Mouse (Mus musculus): ENCODE data around the gene Blmh. TPM values are rescaled to one million over a fixed set of nuclear protein-coding genes. Genes with fewer than 3 reads are reported as not detected.

Gene Blmh
- polyA plus RNA-seq (2012; rRNA removed): 12.5 and 16.4 TPM in 2 replicates

DNA sequence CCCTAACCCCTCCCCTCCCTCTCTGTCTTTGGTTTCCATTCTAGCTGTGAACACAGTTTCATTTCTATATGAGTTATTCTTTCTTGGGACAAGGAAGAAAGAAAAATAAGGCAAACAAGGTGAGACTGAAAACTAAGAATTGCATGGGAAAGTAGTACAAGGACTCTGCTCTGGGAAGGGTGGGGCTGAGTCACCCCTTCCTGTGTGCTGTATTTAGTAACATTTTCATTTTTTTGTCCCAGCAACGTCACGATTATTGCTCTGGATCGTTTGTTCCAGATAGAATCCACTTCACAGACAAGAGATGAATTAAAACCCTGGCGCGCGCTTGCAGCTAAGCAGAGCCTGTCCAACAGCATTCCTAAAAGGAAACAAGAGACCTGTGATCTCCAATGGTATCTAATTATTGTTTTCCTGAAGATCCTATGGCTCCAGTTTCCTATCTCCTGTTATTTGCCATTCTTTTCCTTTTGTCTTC, at the start of gene Blmh:
Gene Blmh (plus strand): TSS at position 51 of the 478 bp plus-strand sequence.

DNA sequence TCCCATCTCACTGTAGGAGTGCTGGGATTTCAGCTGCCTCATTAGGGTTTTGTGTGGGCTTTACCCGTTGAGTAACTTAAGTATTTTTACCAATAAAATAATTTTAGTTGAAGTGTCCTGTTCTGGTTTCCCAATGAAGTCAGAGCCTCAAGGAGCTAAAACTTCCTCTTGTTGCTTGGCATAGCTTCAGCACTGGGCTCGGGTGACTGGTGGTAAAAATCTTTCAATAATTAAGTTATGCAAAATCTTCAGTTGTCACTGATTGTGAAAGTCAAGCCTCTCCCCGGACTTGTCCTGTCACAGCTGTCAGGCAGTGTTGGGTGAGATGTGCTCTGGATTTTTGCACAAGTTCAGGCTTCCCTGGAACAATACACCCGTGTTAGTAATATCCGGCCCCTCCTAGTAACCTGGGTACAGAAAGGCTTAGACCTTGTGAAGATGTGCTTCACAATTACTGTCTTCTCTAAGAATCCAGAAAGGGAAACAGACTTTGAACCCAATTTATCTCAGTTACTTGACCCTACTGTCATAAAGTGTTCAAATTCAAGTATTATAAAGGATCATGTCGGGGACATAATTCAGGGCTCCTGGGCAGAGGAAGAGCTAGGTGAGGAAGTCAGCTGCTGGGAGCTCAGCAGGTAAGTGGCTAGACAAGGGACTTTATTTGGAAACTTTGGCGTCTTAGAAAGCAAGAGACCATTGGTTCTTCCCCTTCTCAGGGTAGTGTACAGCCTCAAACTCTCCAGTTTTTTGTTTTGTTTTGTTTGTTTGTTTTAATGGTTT, 22.8 kb upstream of the Blmh start, which contains the start of gene Tmigd1:
Gene Tmigd1 (plus strand): TSS at position 581 of the 783 bp plus-strand sequence.

DNA sequence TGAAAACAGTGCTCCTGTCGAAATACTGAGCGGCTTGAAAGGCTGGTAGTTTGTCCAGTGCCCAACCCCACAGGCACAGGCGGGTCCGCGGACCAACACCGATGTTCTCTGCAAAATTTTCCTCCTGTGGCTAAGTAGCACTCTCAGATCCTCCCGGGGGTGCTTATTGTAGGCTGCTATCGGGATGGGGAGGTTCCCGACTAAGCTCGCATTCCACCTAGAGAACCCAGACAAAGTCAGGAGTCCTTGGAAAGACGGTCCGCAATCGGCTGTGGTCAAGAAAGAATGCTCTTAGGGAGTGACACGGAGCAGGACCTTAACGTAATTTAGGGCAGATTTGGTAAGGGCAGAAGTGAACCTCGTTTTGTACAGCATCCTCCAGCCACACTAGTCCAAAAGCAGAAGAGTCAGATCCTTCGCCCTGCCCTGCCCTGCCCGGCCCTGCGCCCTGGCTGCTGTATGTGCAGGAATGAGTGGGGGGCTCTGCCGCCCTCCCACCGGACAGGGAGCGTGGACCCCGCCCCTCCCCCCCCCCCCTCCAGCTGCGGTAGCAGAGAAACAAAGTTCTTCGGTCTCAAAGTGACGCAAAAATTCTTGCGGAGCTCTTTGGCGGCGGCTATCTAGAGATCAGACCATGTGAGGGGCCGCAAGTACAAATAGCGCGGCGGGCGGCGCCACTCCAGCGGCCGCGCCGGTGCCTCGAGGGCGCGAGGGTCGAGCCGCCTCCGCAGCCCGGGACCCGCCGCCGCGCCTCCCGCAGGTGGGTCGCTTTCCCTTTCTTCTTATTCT, 73.5 kb downstream of the Blmh start, which contains the start of gene Slc6a4:
Gene Slc6a4 (plus strand): TSS at position 688 of the 789 bp plus-strand sequence.

Other genes with a start within 250 kb of the Blmh start
- 2.2 and 2.7 TPM in 2 replicates for gene Trarg1, start 245.0 kb upstream of the Blmh start, polyA plus RNA-seq (2012; rRNA removed)
- gene Gosr1, start 161.2 kb upstream of the Blmh start, polyA plus RNA-seq (2012; rRNA removed): 13.6 and 16.6 TPM in 2 replicates
- 40.9 and 56.5 TPM in 2 replicates for gene Cpd, start 77.8 kb upstream of the Blmh start, polyA plus RNA-seq (2012; rRNA removed)
- gene Tmigd1, start 22.6 kb upstream of the Blmh start, polyA plus RNA-seq (2012; rRNA removed): not detected in 2 replicates
- gene Slc6a4, start 73.8 kb downstream of the Blmh start, polyA plus RNA-seq (2012; rRNA removed): 6.0 and 6.8 TPM in 2 replicates
- gene Nsrp1, start 153.6 kb downstream of the Blmh start, polyA plus RNA-seq (2012; rRNA removed): 0.70 and 0.84 TPM in 2 replicates

All from ovary, adult 2 months (tissue).